Mouse (Mus musculus) liver, embryonic 13.5 days (tissue): Measurements from ENCODE around the gene Theg. TPM values are rescaled to one million over a fixed set of nuclear protein-coding genes. Genes with fewer than 3 reads are reported as not detected.

Experiments
- microRNA-seq: library from miRNA; unstranded; fragments of <30 nt; microRNA quantifications from one replicate; pipeline ENCODE4, GENCODE M21; 2016
- polyA plus RNA-seq: library from polyadenylated mRNA; unstranded; fragments of >200 nt; fragmentation: Nextera tagmentation; extraction: Ambion mirVana; gene quantifications from 2 replicates; pipeline ENCODE4 v1.2.1, GENCODE M21; 2015

The Theg gene
- polyA plus RNA-seq, 1 experiment from 2014 or later, result not detected

Small RNAs within 50 kb of the gene (microRNA-seq; reads per million reads assigned to microRNA genes)
- not detected for gene Mir6909

Other genes with a start within 250 kb of the Theg start
- not detected in 2 replicates for gene Vmn2r82, start 230.8 kb downstream of the Theg start, polyA plus RNA-seq
- gene Vmn2r83, start 118.6 kb downstream of the Theg start, polyA plus RNA-seq, result not detected in 2 replicates
- gene Plpp2, start 53.5 kb downstream of the Theg start, polyA plus RNA-seq, result 19.9 and 20.0 TPM in 2 replicates
- gene Mier2, start 32.1 kb downstream of the Theg start, polyA plus RNA-seq, result 11.2 and 11.7 TPM in 2 replicates
- not detected in 2 replicates for gene C2cd4c, start 26.7 kb upstream of the Theg start, polyA plus RNA-seq
- 0.28 and 0.29 TPM in 2 replicates for gene Shc2, start 50.6 kb upstream of the Theg start, polyA plus RNA-seq
- not detected in 2 replicates for gene Odf3l2, start 58.4 kb upstream of the Theg start, polyA plus RNA-seq
- 0.24 and 0.27 TPM in 2 replicates for gene Madcam1, start 77.2 kb upstream of the Theg start, polyA plus RNA-seq
- gene Tpgs1, start 82.0 kb upstream of the Theg start, polyA plus RNA-seq, result 25.3 and 27.5 TPM in 2 replicates
- 164 and 166 TPM in 2 replicates for gene Cdc34, start 94.9 kb upstream of the Theg start, polyA plus RNA-seq
- 0.22 and 0.32 TPM in 2 replicates for gene Gzmm, start 101.7 kb upstream of the Theg start, polyA plus RNA-seq
- 903 and 946 TPM in 2 replicates for gene Bsg, start 117.2 kb upstream of the Theg start, polyA plus RNA-seq
- not detected in 2 replicates for gene Hcn2, start 129.3 kb upstream of the Theg start, polyA plus RNA-seq
- gene Polrmt, start 159.2 kb upstream of the Theg start, polyA plus RNA-seq, result 20.0 and 20.8 TPM in 2 replicates
- gene Fgf22, start 167.7 kb upstream of the Theg start, polyA plus RNA-seq, result not detected in 2 replicates
- gene Rnf126, start 179.6 kb upstream of the Theg start, polyA plus RNA-seq, result 43.7 and 48.5 TPM in 2 replicates
- gene Fstl3, start 189.9 kb upstream of the Theg start, polyA plus RNA-seq, result 0.58 and 0.68 TPM in 2 replicates
- 2.6 and 3.2 TPM in 2 replicates for gene Prss57, start 203.6 kb upstream of the Theg start, polyA plus RNA-seq
- 7.1 and 7.4 TPM in 2 replicates for gene Palm, start 206.2 kb upstream of the Theg start, polyA plus RNA-seq
- 0.25 and 0.75 TPM in 2 replicates for gene Misp, start 233.7 kb upstream of the Theg start, polyA plus RNA-seq